Mouse (Mus musculus) lung, postnatal 10 days (tissue): ENCODE measurements around the gene Zfp358.

Source experiments
- DNase-seq: peaks from one replicate; pipeline ENCODE4 v3.0.0; 2021

Gene Zfp358

DNA sequence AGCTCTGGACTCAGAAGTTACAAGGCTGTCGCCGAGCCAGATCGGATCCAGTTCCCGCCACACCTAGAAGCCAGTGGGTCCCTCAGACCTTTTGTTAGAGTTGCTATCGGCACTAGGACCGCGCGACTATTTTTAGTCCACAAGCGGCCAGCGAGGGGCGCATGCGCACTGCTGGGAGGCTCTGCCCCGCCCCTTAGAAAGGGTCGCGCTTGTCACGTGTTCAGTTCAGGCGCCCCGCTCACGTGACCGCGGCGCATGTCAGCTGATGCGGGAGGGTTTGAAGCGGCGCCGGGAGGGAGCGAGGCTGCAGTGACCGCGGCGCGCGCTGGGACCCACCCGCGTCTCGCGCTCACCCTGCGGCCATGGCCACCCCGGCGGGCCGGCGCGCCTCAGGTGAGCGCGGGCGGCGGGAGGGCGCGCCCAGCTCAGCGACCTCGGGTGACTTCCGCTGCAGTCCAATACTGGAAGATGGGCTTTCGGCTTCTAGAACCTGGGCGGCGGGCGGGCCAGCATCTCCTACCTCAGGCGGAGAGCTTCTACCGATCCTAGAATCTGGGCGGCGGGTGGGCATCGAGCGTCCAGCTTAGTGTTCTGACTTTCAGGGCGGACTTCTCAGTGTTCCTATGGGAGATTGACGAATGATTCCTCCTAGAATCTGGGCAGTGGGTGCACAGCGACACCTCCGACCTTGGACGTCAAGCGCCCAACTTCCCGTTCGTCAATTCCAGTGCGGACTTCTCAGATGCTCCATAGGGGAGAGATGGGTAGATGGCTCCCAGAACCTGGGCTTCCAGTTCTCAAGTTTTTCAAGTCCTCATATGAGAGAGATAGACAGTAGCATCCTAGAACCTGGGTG lies 7.5 kb downstream of the Zfp358 start, which contains the start of gene Mcoln1:
Mcoln1 (plus strand) TSS at position 223 of the 856 bp plus-strand sequence.
- peak; percentile 99 for DNase-seq

DNA sequence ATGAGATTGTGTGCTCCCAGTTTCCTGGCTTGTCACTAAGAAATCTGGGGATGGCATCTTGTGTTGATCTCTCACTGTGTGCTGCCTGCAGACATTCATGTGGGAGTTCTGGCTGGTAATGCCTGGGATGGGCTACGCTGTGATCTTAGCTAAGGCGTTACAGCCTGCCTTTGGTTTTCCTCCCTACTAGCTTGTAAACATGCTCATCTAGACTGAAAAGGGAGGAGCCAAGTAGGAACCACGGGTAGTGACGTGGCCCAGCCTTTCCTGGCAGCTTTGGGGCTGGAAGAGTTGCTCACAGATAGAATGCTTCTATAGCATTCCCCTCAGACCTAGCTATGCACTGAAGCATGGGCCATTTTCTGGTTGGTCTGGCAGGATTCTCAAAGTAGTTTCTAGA lies 9.3 kb downstream of the Zfp358 start:
- no peak for DNase-seq

DNA sequence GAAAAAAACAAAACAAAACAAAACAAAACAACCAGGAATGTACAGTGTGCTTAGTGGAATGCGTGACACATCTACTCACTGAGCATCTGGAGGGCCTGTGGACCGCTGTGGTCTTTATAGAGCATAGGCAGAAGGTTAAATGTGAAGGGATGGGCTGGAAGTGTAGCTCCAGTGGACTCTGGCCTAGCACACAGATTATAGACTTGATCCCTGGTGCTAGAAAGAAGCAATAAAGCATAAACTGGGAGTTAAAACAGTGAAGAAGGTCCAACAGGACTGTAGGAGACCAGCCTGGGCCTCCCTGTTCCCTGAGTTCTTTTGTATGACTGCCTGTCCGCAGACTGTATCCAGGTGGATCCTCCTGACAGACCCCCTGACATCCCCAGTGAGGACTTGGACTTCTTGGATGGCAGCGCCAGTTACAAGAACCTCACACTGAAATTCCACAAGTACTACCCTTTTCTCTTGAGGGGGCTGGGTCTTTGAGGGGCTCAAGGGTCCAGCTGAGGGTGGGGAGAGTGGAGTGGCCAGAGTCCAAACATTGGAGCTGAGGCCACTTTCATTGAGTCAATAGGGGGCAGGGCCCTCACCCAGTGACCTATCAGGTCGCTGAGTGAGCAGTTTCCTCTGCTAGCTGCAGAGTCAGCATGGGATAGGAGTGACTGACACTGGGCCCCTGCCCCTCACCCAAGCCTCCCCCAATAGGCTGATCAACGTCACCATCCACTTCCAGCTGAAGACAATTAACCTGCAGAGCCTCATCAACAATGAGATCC lies 15.2 kb downstream of the Zfp358 start:
- DNase-seq, result no peak

DNA sequence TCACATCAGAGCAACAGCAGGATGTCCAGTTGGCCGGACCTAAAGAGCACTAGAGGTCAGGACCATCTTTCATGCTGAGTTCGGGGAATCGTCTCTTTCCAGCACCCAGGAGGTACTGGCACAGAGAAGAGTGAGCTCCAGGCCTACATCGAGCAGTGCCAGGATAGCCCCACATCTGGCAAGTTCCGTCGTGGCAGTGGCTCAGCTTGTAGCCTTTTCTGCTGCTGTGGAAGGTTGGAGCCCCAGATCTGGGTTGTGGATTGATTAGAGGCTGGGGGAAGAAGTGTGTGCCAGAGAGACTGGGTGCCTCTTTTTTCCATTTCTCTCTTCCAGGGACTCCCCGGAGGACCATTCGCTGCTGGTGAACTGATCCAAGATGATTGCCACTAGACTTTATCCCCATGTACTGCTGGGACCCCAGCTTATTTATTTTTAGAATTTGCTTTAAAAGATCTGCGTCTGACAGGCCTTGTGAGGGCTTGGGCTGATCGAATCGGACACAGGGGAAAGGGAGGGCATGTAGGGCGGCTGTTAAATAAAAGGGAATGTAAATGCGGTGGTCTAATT lies 21.8 kb downstream of the Zfp358 start:
- no peak for DNase-seq

DNA sequence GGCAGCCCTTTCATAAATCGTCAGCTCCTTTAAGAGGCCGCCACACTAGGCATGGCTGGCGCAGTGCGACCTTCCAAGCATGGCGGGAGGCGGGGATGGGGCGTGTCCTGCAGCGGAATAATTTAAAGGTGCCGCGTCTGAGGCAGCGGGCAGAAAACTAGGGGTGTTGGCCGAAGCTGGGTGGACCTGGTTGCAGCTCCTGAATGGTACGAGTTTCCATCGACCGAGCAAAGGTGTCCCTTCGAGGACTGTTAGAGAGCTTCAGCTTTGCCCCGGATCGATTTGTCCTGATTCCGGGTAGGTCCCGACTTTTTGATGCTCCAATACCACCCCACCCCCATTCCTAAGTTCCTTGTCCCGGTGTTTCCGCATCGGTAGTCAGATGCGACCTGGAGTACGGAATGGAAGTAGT lies 22.3 kb downstream of the Zfp358 start, which contains the start of gene Pnpla6:
Pnpla6 (plus strand) TSS at position 125 of the 412 bp plus-strand sequence.
- peak; percentile 95 for DNase-seq

DNA sequence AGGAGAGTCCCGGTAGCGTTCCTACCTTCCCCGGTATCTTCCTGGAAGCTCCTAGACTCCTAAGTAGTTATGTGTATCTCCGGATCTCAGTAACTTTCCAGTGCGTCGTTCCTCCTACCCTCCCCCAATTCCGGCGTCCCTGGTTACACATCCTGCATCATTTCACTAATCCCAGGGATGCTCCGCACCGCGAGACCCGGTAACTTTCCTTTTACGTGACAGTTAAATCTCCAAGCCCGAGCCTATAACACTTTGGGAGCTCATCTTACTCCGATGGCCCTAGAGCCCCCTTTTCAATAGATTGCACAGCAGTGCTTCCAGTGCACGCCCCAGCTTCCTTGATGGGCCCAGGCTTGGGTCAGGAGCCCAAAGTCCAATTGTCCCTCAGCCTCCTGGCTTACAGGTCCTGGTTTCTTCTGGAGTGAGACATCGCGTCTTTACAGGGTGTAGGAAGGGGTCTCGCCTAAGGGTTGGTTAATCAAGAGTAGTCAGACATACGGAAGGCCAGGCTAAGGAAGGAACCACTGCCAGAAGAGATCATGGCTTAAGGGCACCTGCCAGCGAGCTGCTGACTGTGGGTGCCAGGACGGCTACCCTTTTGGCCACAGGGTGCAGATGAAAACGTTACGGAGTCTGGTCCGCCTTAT lies 23.0 kb downstream of the Zfp358 start:
- DNase-seq, result peak; percentile 73

DNA sequence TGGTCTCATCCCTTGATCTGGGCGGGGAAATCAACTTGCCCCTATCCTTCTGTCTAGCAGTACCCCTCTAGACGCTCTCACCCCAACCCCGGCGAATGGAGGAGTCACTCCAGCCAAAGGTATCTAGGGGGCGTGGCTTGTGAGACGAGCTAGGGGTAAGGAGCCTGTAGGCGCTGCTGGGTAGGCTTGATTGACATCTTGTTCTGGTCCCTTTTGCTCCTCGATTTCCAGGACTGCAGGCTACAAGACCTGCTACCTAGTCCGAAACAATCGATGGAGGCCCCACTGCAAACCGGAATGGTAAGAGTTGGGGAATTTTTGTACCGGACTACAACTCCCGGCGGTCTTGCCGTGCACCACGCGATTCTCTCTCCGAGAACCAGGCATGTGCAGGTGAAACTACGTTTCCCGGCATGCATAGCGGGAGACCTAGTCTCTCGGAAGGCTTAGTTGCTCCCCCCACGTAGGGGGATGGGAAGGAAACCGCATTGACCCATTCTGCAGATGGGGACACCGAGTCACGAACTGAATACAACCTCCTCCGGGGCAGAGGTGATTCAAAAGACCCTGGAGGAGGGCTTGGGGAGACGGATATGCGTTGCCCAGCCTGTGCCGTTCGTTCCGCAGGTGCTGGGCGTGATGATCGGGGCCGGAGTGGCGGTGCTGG lies 23.6 kb downstream of the Zfp358 start:
- peak; percentile 96 for DNase-seq

DNA sequence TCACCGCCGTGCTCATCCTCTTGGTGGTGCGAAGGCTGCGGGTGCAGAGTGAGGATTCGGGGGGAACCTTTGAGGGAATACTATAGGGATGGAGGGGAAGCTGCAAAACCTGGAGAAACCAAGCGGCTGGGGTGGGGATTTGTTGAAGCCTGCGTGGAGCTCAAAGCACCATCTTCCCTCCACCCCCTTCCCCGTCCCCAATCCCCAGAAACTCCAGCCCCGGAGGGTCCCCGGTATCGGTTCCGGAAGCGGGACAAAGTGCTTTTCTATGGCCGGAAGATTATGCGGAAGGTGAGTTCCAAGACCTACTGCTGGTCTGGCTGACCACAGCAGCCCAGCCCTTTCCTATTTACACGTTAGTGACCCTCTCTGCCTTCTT lies 24.2 kb downstream of the Zfp358 start:
- peak; percentile 58 for DNase-seq

DNA sequence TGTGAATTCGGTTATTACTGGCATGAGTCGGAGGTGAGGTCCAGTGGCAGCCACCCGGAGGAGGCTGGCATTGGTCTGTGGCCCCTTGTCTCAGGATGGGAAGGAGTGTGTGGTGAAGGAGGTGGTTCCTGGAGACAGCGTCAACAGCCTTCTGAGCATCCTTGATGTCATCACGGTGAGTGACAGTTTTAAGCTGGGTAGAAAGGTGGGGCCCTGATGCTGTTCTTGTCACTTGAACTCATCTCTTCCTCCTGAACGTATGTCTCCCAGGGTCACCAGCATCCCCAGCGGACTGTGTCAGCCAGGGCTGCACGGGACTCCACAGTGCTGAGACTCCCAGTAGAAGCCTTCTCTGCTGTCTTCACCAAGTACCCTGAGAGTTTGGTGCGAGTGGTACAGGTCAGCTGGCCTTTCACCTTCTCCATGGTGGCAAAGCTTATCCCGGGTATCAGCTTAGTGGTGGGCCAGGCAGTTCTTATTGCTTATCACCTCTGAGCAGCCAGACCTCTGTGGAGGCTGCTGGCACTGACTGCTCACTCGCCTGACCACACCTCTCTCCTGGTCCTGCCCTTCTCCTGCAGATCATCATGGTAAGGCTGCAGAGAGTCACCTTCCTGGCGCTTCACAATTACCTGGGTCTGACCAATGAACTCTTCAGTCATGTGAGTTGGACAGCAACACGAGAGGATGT lies 29.2 kb downstream of the Zfp358 start:
- no peak for DNase-seq

DNA sequence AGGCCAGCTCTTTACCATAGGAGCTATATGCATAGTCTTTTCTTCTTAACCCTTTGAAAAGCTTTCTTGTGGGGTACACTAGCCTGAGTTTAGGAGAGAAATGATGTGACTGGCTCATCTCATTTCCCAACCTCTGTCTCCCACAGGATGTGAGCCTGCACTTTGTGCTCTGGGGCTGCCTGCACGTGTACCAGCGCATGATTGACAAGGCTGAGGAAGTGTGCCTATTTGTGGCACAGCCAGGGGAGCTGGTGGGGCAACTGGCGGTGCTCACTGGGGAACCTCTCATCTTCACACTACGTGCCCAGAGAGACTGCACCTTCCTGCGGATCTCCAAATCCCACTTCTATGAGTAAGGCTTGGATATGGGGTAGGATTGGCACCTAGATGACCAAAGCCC lies 37.9 kb downstream of the Zfp358 start:
- DNase-seq, result no peak

DNA sequence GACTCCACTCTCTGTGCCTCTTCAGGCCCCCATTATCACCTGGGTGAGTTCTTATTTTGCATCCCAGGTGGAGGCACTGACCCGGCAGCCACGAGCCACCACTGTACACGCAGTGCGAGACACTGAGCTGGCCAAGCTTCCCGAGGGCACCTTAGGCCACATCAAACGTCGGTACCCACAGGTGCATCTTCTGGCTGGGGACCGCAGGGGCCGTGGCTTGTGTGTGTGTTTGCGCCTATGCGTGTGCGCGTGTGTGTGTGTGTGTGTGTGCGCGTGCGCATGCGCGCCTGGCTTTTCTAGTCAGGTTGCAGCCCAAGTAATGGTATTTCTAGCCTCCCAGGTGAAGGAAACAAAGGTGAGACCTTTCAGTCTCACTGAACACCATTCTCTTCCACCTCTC lies 39.0 kb downstream of the Zfp358 start:
- no peak for DNase-seq

DNA sequence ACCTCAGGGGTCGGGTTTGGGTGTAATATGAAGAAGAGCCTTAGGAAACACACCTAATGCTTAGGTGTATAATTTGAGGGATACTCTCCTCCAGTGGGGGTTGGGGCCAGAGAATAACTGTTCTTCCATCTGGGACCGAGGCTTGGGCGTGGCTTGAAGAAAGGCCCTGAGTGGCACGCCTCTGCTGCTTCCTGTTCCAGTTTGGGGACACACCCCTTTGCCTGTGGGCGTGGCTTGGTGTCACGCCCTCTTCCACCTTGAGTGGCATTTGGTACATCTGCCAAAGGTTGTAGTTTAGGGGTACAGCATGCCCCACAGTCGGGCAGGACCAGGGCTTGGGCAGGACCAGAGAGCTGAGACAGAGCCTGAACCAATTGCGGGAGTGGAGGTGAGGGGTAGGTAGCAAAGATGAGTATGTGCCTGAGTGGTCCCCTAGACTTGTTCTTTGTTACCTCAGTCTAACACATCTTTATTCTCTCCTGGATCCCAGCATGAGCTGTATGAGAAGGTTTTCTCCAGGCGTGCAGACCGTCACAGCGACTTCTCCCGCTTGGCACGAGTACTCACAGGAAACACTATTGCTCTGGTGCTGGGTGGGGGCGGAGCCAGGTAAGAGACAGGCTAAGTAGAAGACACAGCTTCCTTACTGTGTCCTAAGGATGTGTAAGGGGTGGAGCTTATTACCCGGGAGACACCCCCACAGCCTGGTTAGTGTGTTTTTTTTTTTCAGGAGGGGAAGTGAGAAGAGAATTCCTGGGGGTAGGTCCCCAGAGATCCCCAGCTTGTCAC lies 43.3 kb downstream of the Zfp358 start:
- peak; percentile 41 for DNase-seq

DNA sequence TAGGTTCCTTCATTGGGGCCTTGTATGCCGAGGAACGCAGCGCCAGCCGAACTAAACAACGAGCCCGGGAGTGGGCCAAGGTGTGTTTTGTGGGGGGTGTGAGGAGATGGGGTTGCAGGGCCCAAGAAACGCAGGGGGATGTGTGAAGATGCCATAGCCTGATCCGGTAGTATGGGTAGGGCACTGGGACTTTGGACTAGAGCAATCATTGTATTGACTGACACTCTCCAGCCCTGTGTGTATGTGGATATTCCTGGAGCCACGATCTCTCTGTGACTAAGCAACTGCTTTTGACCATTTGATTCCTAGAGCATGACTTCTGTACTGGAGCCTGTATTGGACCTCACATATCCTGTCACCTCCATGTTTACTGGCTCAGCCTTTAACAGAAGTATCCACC lies 44.0 kb downstream of the Zfp358 start:
- DNase-seq, result no peak

DNA sequence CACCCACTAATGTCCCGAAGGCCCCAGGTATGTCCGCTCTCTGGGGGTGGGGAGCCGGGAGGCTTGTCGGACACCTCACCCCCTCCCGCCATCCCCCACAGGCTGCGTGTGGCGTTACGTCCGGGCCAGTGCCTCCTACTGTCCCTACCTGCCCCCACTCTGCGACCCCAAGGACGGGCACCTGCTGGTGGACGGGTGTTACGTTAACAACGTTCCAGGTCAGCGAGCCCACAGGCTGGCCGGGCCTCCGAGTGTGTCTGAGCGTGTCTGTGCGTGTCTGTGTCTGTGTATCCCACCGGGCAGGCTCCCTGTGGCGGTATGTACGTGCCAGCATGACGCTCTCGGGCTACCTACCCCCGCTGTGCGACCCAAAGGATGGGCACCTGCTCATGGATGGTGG lies 44.7 kb downstream of the Zfp358 start:
- DNase-seq, result no peak

DNA sequence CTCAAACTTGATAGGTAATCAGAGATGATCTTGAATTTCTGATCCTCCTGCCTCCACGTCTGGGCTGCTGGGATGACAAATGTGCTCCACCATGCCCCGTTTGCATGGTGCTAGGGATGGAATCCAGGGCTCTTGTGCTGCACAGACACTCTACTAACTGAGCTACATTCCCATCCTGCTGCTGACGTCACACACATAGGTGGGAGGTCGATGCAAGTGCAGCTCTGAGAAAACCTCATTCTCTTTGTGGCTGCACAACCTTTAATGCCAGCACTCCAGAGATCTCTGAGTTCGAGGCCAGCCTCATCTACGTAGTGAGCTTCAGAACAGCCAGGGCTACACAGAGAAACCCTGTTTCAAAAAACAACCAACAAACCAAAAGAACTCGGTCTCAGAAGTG lies 46.2 kb downstream of the Zfp358 start:
- no peak for DNase-seq

DNA sequence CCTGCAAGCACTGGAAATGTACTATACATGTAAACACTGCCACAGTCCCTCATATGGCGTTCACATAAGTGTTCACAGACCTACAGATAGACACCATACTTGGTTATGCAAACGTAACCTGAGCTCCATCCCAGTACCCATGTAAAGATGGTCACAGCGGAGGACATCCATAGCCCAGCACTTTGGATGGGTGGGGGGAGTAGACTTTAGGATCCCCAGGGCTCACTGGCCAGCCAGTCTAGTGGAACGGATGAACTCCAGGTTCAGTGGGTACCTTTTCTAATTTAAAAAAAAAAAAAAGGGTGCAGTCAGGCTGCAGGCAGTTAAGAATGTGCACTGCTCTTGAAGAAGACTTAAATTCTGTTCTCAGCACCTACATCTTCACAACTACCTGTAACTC lies 47.1 kb downstream of the Zfp358 start:
- no peak for DNase-seq

DNA sequence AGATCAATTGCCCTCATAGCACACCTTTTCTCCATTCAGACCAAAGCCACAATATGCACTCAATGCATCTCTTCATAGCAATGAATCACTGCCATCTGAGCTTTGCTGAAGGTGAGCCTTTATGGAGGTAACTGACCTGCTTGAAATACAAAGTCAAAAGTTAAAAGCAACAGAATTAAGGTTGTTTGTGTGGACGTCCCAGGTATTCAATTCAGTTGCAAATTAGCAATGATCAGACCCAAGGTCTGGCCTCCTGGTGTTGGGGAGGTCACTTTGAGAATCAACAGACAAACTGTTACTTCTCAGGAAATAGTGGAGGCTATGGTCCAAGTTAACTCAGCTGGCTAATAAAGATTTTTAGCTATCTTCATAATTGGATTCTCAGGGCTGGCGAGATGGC lies 53.6 kb downstream of the Zfp358 start:
- DNase-seq, result no peak
